Mouse (Mus musculus) heart, adult 18-20 months (tissue): ENCODE results near the gene Mtnr1b. TPM values are rescaled to one million over a fixed set of nuclear protein-coding genes. Genes with fewer than 3 reads are reported as not detected.
"Not testable (repeated sequence)": the region's sequence is repeated elsewhere in the genome, so short reads cannot be mapped to it uniquely, and the experiment has no call there.

ENCODE experiments used
- DNase-seq, 2 experiments: peaks; one replicate each; pipeline ENCODE4 v3.0.0; 2021 to 2022; ENCODE audit warnings: mixed read lengths in 1 of 2
- long read RNA-seq, 2 experiments: library from polyadenylated mRNA; stranded (forward); transcript quantifications; one replicate each; pipeline ENCODE4 v2.0.0; 2021
- total RNA-seq, 2 experiments: library from RNA; stranded (reverse); gene quantifications; 2 replicates each; pipeline ENCODE4 v1.2.3; 2021

Gene Mtnr1b
- total RNA-seq = not detected
- long read RNA-seq, experiment 1 = 0 reads
- long read RNA-seq, experiment 2 = 0 reads

- DNase-seq = no peak
Observed at GRCm38 (mm10) chr9:15874506-15875160, at the start of gene Mtnr1b. Mtnr1b (minus strand) TSS chr9:15874556.

- no peak for DNase-seq
Observed at GRCm38 (mm10) chr9:15920271-15920670, 45.9 kb upstream of the Mtnr1b start.

GRCm38 (mm10) chr9:15919373-15920005, 45.1 kb upstream of the Mtnr1b start:
- DNase-seq = peak in 1 of 2 experiments; percentile 6

GRCm38 (mm10) chr9:15916600-15916999, 42.2 kb upstream of the Mtnr1b start:
- DNase-seq = no peak

GRCm38 (mm10) chr9:15912735-15913134, 38.4 kb upstream of the Mtnr1b start:
- no peak for DNase-seq

GRCm38 (mm10) chr9:15909397-15910113, 35.2 kb upstream of the Mtnr1b start:
- no peak for DNase-seq

- no peak for DNase-seq
Observed at GRCm38 (mm10) chr9:15903948-15904750, 29.8 kb upstream of the Mtnr1b start.

GRCm38 (mm10) chr9:15898112-15898511, 23.8 kb upstream of the Mtnr1b start:
- DNase-seq = no peak

GRCm38 (mm10) chr9:15886756-15887155, 12.4 kb upstream of the Mtnr1b start:
- no peak for DNase-seq

GRCm38 (mm10) chr9:15880754-15881153, 6.4 kb upstream of the Mtnr1b start:
- no peak for DNase-seq

GRCm38 (mm10) chr9:15880160-15880603, 5.8 kb upstream of the Mtnr1b start:
- DNase-seq = peak; percentile 4 to 26

- no peak for DNase-seq
Observed at GRCm38 (mm10) chr9:15870013-15870412, 4.3 kb downstream of the Mtnr1b start.

- no peak for DNase-seq
Observed at GRCm38 (mm10) chr9:15869456-15869855, 4.9 kb downstream of the Mtnr1b start.

- DNase-seq = no peak
Observed at GRCm38 (mm10) chr9:15866280-15867072, 7.9 kb downstream of the Mtnr1b start.

- DNase-seq = peak; percentile 10 to 29
Observed at GRCm38 (mm10) chr9:15861402-15861801, 13.0 kb downstream of the Mtnr1b start.

- no peak for DNase-seq
Observed at GRCm38 (mm10) chr9:15850749-15851148, 23.6 kb downstream of the Mtnr1b start.

- DNase-seq = no peak
Observed at GRCm38 (mm10) chr9:15845390-15845789, 29.0 kb downstream of the Mtnr1b start.

- DNase-seq = not testable (repeated sequence)
Observed at GRCm38 (mm10) chr9:15844936-15845335, 29.4 kb downstream of the Mtnr1b start.

- DNase-seq = peak; percentile 53 to 80
Observed at GRCm38 (mm10) chr9:15813002-15813911, 61.1 kb downstream of the Mtnr1b start.

GRCm38 (mm10) chr9:15804296-15804695, 70.1 kb downstream of the Mtnr1b start:
- peak; percentile 12 to 58 for DNase-seq
